Mouse (Mus musculus) liver, embryonic 14.5 days (tissue): ENCODE measurements around the gene Ninj2. TPM values are rescaled to one million over a fixed set of nuclear protein-coding genes. Genes with fewer than 3 reads are reported as not detected.

Experiments
- ATAC-seq: fragments of 200-750 bp; cut with Nextera tagmentation; 2 replicates; pipeline ENCODE4 v1.8.0; 2017; ENCODE audit warnings: moderate number of reproducible peaks, mild to moderate bottlenecking, moderate library complexity; ENCODE audit not compliant: insufficient read depth
- DNase-seq, 3 experiments: peaks; one replicate each; pipeline ENCODE4 v3.0.0-alpha.2; 2012 to 2013; ENCODE audit warnings: low read depth in 3 of 3, low spot score in 3 of 3
- H3K27ac ChIP-seq: fragments of 300-500 bp; sonication (generic); 2 replicates; pipeline ENCODE4 v1.5.1; 2014; ENCODE audit warnings: moderate library complexity, mild to moderate bottlenecking, control low read depth, inconsistent platforms
- H3K27me3 ChIP-seq: fragments of 300-500 bp; sonication (generic); 2 replicates; pipeline ENCODE4 v1.6.1; 2014; ENCODE audit warnings: mild to moderate bottlenecking, low read length, moderate library complexity; ENCODE audit not compliant: control insufficient read depth, insufficient read depth
- H3K36me3 ChIP-seq: fragments of 300-500 bp; sonication (generic); replicated peaks from 2 replicates; pipeline ENCODE4 v1.6.1; 2014; ENCODE audit warnings: low read depth; ENCODE audit not compliant: control insufficient read depth, insufficient read depth
- H3K4me1 ChIP-seq, 2 experiments: fragments of 200-500 bp in 1 of 2; fragments of 300-500 bp in 1 of 2; sonication (generic) in 1 of 2; replicated peaks; 2 replicates each; pipeline ENCODE4 v1.6.1; 2012 to 2014; ENCODE audit warnings: antibody characterized with exemption in 1 of 2, inconsistent platforms in 1 of 2, low read length in 1 of 2; ENCODE audit not compliant: control insufficient read depth in 2 of 2, insufficient read depth in 2 of 2
- H3K4me2 ChIP-seq: fragments of 300-500 bp; sonication (generic); 2 replicates; pipeline ENCODE4 v1.6.1; 2014; ENCODE audit warnings: low read depth, mild to moderate bottlenecking, control low read depth, moderate library complexity
- H3K4me3 ChIP-seq, 2 experiments: fragments of 200-500 bp in 1 of 2; fragments of 300-500 bp in 1 of 2; sonication (generic) in 1 of 2; 2 replicates each; pipeline ENCODE4 v1.5.1; 2012 to 2014; ENCODE audit warnings: low read depth in 2 of 2, low read length in 2 of 2, mild to moderate bottlenecking in 2 of 2, control low read depth in 1 of 2, inconsistent platforms in 1 of 2, moderate library complexity in 1 of 2; ENCODE audit not compliant: insufficient read depth in 1 of 2
- H3K9ac ChIP-seq: fragments of 300-500 bp; sonication (generic); replicated peaks from 2 replicates; pipeline ENCODE4 v1.6.1; 2014; ENCODE audit warnings: mild to moderate bottlenecking, control low read depth, moderate library complexity
- H3K9me3 ChIP-seq: fragments of 300-500 bp; sonication (generic); 2 replicates; pipeline ENCODE4 v1.6.1; 2016; ENCODE audit warnings: low read length, mixed read lengths; ENCODE audit not compliant: control insufficient read depth
- CTCF ChIP-seq: IDR thresholded peaks from 2 replicates; pipeline ENCODE4 v1.5.1; 2016; ENCODE audit warnings: antibody characterized with exemption, low read depth, control low read depth
- EP300 ChIP-seq: IDR thresholded peaks from 2 replicates; pipeline ENCODE4 v1.6.1; 2016; ENCODE audit warnings: antibody characterized with exemption, low read depth
- WGBS: fragments of 180-500 bp; shearing (Covaris S2); extraction: QIAGEN DNeasy Blood & Tissue Kit; methylation state at CpG from one replicate; pipeline ENCODE4 v1.1.7; 2014; ENCODE audit not compliant: insufficient replicate concordance; 5-methylcytosine and 5-hydroxymethylcytosine counted together
- polyA plus RNA-seq, 2 experiments: library from polyadenylated mRNA; depleted of rRNA in 1 of 2; stranded (reverse) in 1 of 2; unstranded in 1 of 2; fragments of >200 nt; fragmentation: Nextera tagmentation in 1 of 2; extraction: Ambion mirVana in 1 of 2; gene quantifications; 2 replicates each; pipeline versions ENCODE4 v1.2.1 to v1.2.3; 2012 to 2014

The Ninj2 gene
- polyA plus RNA-seq, 2 experiments, result 0.33 TPM; not detected in 1

- WGBS, result 71% methylated on average over 2 of the region's 2 CpGs
- H3K27ac ChIP-seq, result no peak overlapping the region
- no peak overlapping the region for H3K9ac ChIP-seq
- no peaks in the 10 kb centered on the region for H3K9me3 ChIP-seq
- H3K27me3 ChIP-seq, result no peaks in the 10 kb centered on the region
- ATAC-seq (no peak), DNase-seq (no peak)
- no peak overlapping the region for H3K4me3 ChIP-seq
- TF ChIP-seq EP300 (no peak), CTCF (peak; percentile 41)
- peaks cover 26 to 41% of the 10 kb centered on the region in 2 experiments for H3K4me1 ChIP-seq
- H3K4me2 ChIP-seq, result no peak overlapping the region
- no peaks in the 10 kb centered on the region for H3K36me3 ChIP-seq
Observed at GRCm38 (mm10) chr6:120219281-120219680, 126.1 kb downstream of the Ninj2 start.

GRCm38 (mm10) chr6:120222669-120223068, 129.5 kb downstream of the Ninj2 start:
- Histone ChIP-seq H3K4me3 (no peak overlapping the region), H3K4me2 (no peak overlapping the region), H3K9me3 (no peaks in the 10 kb centered on the region), H3K27ac (no peak overlapping the region), H3K27me3 (no peaks in the 10 kb centered on the region; the same call in 1 of the 2 replicates), H3K36me3 (no peaks in the 10 kb centered on the region), H3K4me1 (peaks cover 5 to 7% of the 10 kb centered on the region in 2 experiments), H3K9ac (no peak overlapping the region)
- WGBS, result 15% methylated on average over 6 of the region's 6 CpGs
- DNase-seq (peak; percentile 27 to 28 (median 27)), ATAC-seq (no peak)
- peak; percentile 87 for TF ChIP-seq CTCF
- TF ChIP-seq EP300, result no peak

GRCm38 (mm10) chr6:120225355-120225754, 132.2 kb downstream of the Ninj2 start:
- Histone ChIP-seq H3K4me2 (no peak overlapping the region), H3K27me3 (no peaks in the 10 kb centered on the region; the same call in 1 of the 2 replicates), H3K9ac (no peak overlapping the region), H3K4me1 (no peaks in the 10 kb centered on the region), H3K9me3 (no peaks in the 10 kb centered on the region), H3K36me3 (no peaks in the 10 kb centered on the region), H3K4me3 (no peak overlapping the region), H3K27ac (no peak overlapping the region)
- TF ChIP-seq EP300 (no peak), CTCF (no peak)
- no peak for DNase-seq
- 53% methylated on average over 6 of the region's 6 CpGs for WGBS
- ATAC-seq, result no peak

GRCm38 (mm10) chr6:120227068-120227467, 133.9 kb downstream of the Ninj2 start:
- no peak overlapping the region for H3K4me3 ChIP-seq
- no peak for ATAC-seq

GRCm38 (mm10) chr6:120229806-120230205, 136.7 kb downstream of the Ninj2 start:
- ATAC-seq, result no peak
- no peak for TF ChIP-seq EP300
- no peak for TF ChIP-seq CTCF
- 47% methylated on average over 7 of the region's 7 CpGs for WGBS

More at GRCm38 (mm10) chr6:120227068-120227467, 133.9 kb downstream of the Ninj2 start:
- Histone ChIP-seq H3K9me3 (no peaks in the 10 kb centered on the region), H3K9ac (no peak overlapping the region), H3K36me3 (no peaks in the 10 kb centered on the region), H3K4me1 (no peaks in the 10 kb centered on the region), H3K4me2 (no peak overlapping the region), H3K27me3 (no peaks in the 10 kb centered on the region; the same call in 1 of the 2 replicates), H3K27ac (no peak overlapping the region)
- WGBS, result 65% methylated on average over 7 of the region's 7 CpGs
- TF ChIP-seq EP300, result no peak
- no peak for TF ChIP-seq CTCF
- no peak for DNase-seq

More at GRCm38 (mm10) chr6:120229806-120230205, 136.7 kb downstream of the Ninj2 start:
- no peak overlapping the region for H3K4me2 ChIP-seq
- no peak overlapping the region for H3K4me3 ChIP-seq
- H3K27me3 ChIP-seq, result no peaks in the 10 kb centered on the region; the same call in 1 of the 2 replicates
- no peaks in the 10 kb centered on the region for H3K36me3 ChIP-seq
- no peak overlapping the region for H3K27ac ChIP-seq
- no peak for DNase-seq
- no peaks in the 10 kb centered on the region for H3K4me1 ChIP-seq
- no peak overlapping the region for H3K9ac ChIP-seq
- H3K9me3 ChIP-seq, result no peaks in the 10 kb centered on the region
